Mouse (Mus musculus) limb, embryonic 11.5 days (tissue): ENCODE data around the gene Rbfox3. TPM values are rescaled to one million over a fixed set of nuclear protein-coding genes. Genes with fewer than 3 reads are reported as not detected.

Experiments
- ATAC-seq: fragments of 200-750 bp; cut with Nextera tagmentation; 2 replicates; pipeline ENCODE4 v1.8.0; 2017; ENCODE audit warnings: low read depth; ENCODE audit not compliant: insufficient number of reproducible peaks, low FRiP score, low TSS enrichment
- DNase-seq: peaks from one replicate; pipeline ENCODE4 v3.0.0-alpha.2; 2015; ENCODE audit warnings: low spot score
- H3K27ac ChIP-seq: fragments of 300-500 bp; sonication (generic); replicated peaks from 2 replicates; pipeline ENCODE4 v1.5.1; 2014; ENCODE audit warnings: low read depth, mild to moderate bottlenecking, low read length
- H3K27me3 ChIP-seq: fragments of 300-500 bp; sonication (generic); 2 replicates; pipeline ENCODE4 v1.6.1; 2014; ENCODE audit warnings: mild to moderate bottlenecking, low read length, mixed read lengths; ENCODE audit not compliant: control insufficient read depth, insufficient read depth
- H3K36me3 ChIP-seq: fragments of 300-500 bp; sonication (generic); 2 replicates; pipeline ENCODE4 v1.6.1; 2014; ENCODE audit warnings: mild to moderate bottlenecking, low read length, moderate library complexity, mixed read lengths; ENCODE audit not compliant: control insufficient read depth, insufficient read depth
- H3K4me1 ChIP-seq: fragments of 300-500 bp; sonication (generic); 2 replicates; pipeline ENCODE4 v1.6.1; 2014; ENCODE audit warnings: low read length, mixed read lengths; ENCODE audit not compliant: control insufficient read depth, insufficient read depth
- H3K4me2 ChIP-seq: fragments of 300-500 bp; sonication (generic); 2 replicates; pipeline ENCODE4 v1.6.1; 2014; ENCODE audit warnings: low read depth, mild to moderate bottlenecking, moderate library complexity; ENCODE audit not compliant: severe bottlenecking
- H3K4me3 ChIP-seq: fragments of 300-500 bp; sonication (generic); 2 replicates; pipeline ENCODE4 v1.5.1; 2014; ENCODE audit warnings: low read depth, low read length
- H3K9ac ChIP-seq: fragments of 300-500 bp; sonication (generic); 2 replicates; pipeline ENCODE4 v1.6.1; 2014; ENCODE audit warnings: mild to moderate bottlenecking, low read length
- H3K9me3 ChIP-seq: fragments of 300-500 bp; sonication (generic); 2 replicates; pipeline ENCODE4 v1.6.1; 2016; ENCODE audit warnings: low read length; ENCODE audit not compliant: control insufficient read depth
- WGBS: fragments of 180-500 bp; shearing (Covaris S2); extraction: QIAGEN DNeasy Blood & Tissue Kit; methylation state at CpG from one replicate; pipeline ENCODE4 v1.1.7; 2014; 5-methylcytosine and 5-hydroxymethylcytosine counted together
- polyA plus RNA-seq: library from polyadenylated mRNA; unstranded; fragments of >200 nt; fragmentation: Nextera tagmentation; extraction: Ambion mirVana; gene quantifications from 2 replicates; pipeline ENCODE4 v1.2.1, GENCODE M21; 2014

The Rbfox3 gene
- polyA plus RNA-seq, 1 experiment from 2014 or later: 1.9 TPM

DNA sequence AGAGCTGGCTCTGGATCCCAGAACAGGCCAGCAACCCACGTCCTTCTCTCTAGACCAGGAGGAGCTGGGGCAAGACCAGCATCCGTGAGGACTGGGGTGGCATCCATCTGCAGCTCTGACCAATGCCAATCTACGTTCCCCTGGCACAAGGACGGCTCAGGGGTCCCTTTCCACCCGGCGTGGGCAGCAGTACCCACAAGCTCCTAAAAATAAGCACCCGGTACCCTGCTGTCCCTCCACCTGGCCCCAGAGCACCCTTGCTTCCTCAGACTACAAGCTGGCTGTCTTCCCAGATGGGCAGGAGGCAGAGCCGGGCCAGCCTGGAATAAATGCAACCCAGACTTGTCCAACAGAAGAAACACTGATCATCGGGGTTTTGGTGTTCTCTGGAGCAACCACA is 28.3 kb downstream of the Rbfox3 start:
- Histone ChIP-seq H3K4me2 (no peak overlapping the region), H3K9me3 (no peaks in the 10 kb centered on the region), H3K36me3 (no peaks in the 10 kb centered on the region), H3K9ac (no peak overlapping the region), H3K27ac (no peak overlapping the region), H3K27me3 (no peaks in the 10 kb centered on the region), H3K4me3 (no peak overlapping the region), H3K4me1 (no peaks in the 10 kb centered on the region)
- ATAC-seq (no peak), DNase-seq (no peak)
- WGBS: 86% methylated on average over 9 of the region's 9 CpGs

DNA sequence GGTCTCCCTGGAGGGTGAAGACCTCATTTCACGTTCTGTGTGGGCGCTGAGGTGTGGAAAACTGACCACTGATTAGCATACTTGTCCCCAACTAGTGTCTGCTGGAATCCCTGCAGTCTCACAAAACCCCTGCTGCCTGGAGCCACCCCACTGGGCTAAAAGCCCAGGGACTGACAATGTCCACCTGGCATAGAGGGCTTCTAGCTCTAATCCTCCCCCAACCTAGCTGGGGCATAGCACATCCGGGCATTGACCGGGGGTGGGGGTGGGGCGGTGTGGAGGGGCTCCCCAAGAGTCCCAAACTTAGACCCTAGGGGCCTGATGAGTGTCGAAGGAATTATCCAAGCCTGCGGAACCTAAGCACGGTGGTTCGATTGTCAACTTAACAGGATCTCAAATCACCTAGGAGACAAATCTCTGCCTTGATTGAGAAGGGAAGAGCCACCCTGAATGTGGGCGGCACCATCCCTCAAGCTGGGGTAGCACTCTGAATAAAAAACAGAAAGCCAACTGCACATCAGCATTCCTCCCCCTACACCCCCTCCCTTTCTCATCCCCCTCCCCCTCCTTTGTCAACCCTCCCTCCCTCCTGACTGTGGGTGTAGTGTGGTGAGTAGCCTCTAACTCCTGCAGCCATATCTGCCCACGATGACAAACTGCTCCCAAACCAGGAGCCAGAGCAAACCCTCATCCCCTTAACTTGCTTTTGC is 29.5 kb downstream of the Rbfox3 start:
- no peak overlapping the region for H3K4me2 ChIP-seq
- H3K27me3 ChIP-seq: no peaks in the 10 kb centered on the region
- H3K4me3 ChIP-seq: no peak overlapping the region
- H3K9me3 ChIP-seq: no peaks in the 10 kb centered on the region
- no peaks in the 10 kb centered on the region for H3K4me1 ChIP-seq
- no peak overlapping the region for H3K9ac ChIP-seq
- H3K27ac ChIP-seq: no peak overlapping the region
- 44% methylated on average over 11 of the region's 11 CpGs for WGBS
- DNase-seq: no peak
- no peaks in the 10 kb centered on the region for H3K36me3 ChIP-seq
- ATAC-seq: no peak

DNA sequence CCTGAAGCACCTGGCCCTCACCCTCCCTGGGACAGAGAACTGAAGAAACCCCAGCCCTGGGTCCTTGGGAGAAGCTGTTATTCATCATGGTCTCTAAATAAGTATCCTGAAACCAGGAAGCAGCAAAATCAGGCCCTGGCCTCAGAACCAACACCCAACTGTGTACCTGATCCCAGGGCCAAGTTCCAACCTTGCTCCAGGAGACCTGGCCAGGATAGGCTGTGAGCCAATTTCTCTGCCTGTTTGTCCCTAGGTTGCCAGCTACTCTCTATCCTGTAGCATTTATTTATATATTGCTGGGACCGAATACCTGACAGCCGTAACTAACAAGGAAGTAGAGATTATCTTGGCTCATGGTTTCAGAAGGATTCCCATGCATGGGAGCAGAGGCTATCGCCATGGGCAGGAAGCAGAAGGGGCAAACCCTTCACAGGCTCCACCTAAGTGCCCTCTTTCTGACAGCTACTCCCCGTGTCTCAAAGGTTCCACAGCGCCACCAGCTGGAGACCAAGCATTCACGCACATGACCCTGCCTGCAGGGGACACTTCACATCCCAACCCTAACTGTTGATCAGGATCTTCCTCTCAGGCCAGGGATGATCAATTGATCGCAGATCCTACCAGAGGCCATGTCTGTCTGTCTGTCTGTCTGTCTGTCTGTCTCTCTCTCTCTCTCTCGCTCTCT is 31.8 kb downstream of the Rbfox3 start:
- ATAC-seq (no peak), DNase-seq (no peak)
- Histone ChIP-seq H3K4me2 (no peak overlapping the region), H3K4me3 (no peak overlapping the region), H3K27ac (no peak overlapping the region), H3K27me3 (no peaks in the 10 kb centered on the region), H3K36me3 (no peaks in the 10 kb centered on the region), H3K4me1 (0 out of 2 replicates have a peak, but pooled peaks cover 4% of the 10 kb centered on the region), H3K9ac (no peak overlapping the region), H3K9me3 (no peaks in the 10 kb centered on the region)
- 92% methylated on average over 8 of the region's 8 CpGs for WGBS

DNA sequence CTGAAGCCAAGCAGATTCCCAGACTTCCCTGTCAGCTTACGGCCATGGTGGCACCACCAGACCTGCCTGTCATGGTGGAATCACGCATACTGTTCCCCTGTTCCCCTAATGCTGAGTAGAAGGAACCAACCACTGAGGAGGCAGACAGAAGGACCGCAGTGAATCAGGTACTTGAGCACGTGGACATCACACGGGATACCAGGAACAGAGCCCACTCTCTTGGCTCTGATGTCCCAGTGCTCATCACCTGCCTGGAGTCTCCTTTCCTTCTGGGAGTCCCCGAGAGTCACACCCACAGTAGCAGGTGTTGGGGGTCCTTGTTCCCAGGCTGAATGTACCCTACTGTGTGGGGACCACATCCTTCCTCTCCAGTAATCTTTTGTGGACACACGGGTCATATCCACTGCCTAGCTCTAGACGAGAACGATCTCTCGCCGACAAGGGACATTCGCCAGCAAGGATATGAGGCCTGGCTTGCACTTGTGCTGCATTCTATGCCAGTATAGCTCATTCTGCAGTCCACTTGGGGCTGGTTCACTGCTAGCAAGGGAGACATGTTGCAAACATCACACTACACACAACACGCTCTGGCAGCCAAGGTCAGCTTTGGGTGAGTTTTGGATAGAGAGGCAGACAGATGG is 32.7 kb downstream of the Rbfox3 start:
- H3K9ac ChIP-seq: no peak overlapping the region
- DNase-seq (no peak), ATAC-seq (no peak)
- no peak overlapping the region for H3K4me2 ChIP-seq
- no peak overlapping the region for H3K27ac ChIP-seq
- WGBS: 94% methylated on average over 13 of the region's 13 CpGs
- no peaks in the 10 kb centered on the region for H3K9me3 ChIP-seq
- no peaks in the 10 kb centered on the region for H3K36me3 ChIP-seq
- H3K4me1 ChIP-seq: 0 out of 2 replicates have a peak, but pooled peaks cover 8% of the 10 kb centered on the region
- no peaks in the 10 kb centered on the region for H3K27me3 ChIP-seq
- no peak overlapping the region for H3K4me3 ChIP-seq

DNA sequence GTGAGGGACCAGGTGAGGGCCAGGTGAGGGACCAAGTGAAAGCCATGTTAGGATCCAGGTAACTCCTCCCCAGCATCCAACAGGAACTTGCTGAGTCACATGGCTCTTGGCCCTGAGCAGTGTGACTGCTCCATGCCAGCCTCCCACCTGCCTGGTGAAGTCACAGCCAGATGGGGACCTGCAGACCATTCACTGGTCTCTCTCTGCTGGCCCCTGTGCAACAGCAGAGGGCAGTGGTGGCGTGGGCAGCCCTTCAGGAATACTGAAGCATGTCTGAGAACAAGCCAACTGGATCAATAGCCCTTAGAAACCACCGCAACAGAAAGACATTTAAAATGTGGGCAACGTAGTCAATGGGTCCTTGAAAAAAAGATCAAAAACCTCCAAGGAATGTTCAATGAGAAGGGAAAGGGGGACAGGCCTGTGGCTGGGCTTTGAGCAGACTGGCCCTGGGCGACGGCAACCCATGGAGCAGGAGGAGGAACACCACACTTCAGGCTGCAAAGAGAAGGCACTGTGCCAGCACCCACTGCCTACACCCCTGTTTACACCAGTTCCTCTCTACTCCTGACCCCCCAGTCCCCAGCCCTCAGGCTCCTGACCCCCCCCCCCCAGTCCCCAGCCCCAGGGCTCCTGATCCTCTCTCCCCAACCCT is 36.0 kb downstream of the Rbfox3 start:
- H3K4me3 ChIP-seq: no peak overlapping the region
- no peak overlapping the region for H3K9ac ChIP-seq
- 67% methylated on average over 5 of the region's 5 CpGs for WGBS
- no peak for ATAC-seq
- H3K27ac ChIP-seq: no peak overlapping the region
- H3K36me3 ChIP-seq: no peaks in the 10 kb centered on the region
- no peak for DNase-seq
- no peaks in the 10 kb centered on the region for H3K9me3 ChIP-seq
- no peak overlapping the region for H3K4me2 ChIP-seq
- 0 out of 2 replicates have a peak, but pooled peaks cover 8% of the 10 kb centered on the region for H3K4me1 ChIP-seq
- no peaks in the 10 kb centered on the region for H3K27me3 ChIP-seq

DNA sequence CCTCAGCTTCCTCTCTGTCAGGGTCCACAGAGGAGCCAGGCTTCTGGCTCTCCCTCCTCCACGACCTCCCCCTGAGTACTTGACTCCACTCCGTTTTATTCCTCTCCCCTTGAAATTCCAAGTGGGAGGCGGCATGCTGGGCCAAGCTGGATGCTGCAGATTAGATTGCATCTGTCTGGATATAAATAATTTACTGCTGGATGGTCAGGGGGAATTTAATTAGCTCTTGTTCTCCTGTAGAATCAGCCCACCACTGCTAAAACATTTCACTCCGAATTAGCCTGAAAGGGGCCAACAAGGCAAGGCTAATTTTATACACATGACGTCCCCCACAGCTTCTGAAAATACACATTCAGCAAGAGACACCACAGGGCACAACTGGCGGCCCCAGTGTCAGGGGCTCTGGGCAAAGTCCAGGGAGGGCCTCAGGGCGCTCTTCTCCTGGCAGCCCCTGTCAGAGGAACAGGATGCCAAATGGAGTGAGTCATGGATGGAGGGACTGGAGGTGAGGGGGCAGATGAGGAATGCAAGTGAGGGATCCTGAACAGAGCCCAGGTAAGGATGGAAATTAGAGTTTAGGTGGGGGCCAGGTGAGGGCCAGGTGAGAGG is 36.8 kb downstream of the Rbfox3 start:
- DNase-seq (no peak), ATAC-seq (no peak)
- no peak overlapping the region for H3K4me3 ChIP-seq
- H3K27me3 ChIP-seq: no peaks in the 10 kb centered on the region
- no peaks in the 10 kb centered on the region for H3K36me3 ChIP-seq
- H3K9ac ChIP-seq: no peak overlapping the region
- H3K4me2 ChIP-seq: no peak overlapping the region
- H3K4me1 ChIP-seq: 0 out of 2 replicates have a peak, but pooled peaks cover 8% of the 10 kb centered on the region
- no peaks in the 10 kb centered on the region for H3K9me3 ChIP-seq
- H3K27ac ChIP-seq: no peak overlapping the region
- WGBS: 29% methylated on average over 7 of the region's 7 CpGs

DNA sequence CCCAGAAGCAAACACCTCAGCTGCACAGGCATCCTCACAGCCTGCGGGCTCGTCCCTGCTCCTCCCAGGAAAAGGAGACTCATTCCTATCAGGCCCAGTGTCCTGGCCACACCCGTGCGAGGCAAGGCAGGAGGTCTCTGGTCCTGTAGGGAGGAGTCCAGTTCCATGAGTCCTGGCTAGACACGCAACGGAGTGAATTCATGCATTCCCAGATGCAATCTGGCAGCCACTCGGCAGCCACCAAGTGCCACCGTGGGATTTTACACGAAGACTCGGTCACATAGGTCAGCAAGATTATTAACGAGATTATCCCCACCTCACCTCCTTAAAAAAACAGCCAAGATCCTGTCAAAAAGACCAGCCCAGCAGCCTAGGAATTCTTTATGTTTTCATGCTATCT is 37.4 kb downstream of the Rbfox3 start:
- 74% methylated on average over 11 of the region's 11 CpGs for WGBS
- Histone ChIP-seq H3K36me3 (no peaks in the 10 kb centered on the region), H3K27ac (no peak overlapping the region), H3K9ac (no peak overlapping the region), H3K4me2 (no peak overlapping the region), H3K9me3 (no peaks in the 10 kb centered on the region), H3K27me3 (no peaks in the 10 kb centered on the region), H3K4me3 (no peak overlapping the region), H3K4me1 (0 out of 2 replicates have a peak, but pooled peaks cover 8% of the 10 kb centered on the region)
- no peak for ATAC-seq
- DNase-seq: no peak

DNA sequence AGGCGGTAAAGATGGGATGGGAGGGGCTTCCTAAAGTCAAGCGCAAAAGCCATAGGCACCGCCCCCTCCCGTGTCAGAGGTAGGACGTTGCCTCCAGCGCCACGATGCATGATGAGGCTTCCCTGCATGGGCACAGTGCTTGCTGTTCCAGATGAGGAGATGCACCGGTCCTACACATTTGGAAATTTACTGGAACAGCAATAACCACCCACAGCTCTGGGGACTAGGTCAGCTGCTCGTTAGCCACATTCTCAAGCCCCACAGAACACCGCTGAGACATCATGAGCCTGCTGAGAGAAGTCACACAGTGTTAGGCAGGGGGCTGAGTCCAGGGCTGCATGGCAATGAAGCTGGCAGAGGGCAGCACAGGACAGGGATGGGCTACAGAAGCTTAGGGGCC is 39.9 kb downstream of the Rbfox3 start:
- Histone ChIP-seq H3K27me3 (no peaks in the 10 kb centered on the region), H3K36me3 (no peaks in the 10 kb centered on the region), H3K27ac (no peak overlapping the region), H3K4me2 (no peak overlapping the region), H3K9me3 (no peaks in the 10 kb centered on the region), H3K9ac (no peak overlapping the region), H3K4me1 (0 out of 2 replicates have a peak, but pooled peaks cover 8% of the 10 kb centered on the region), H3K4me3 (no peak overlapping the region)
- DNase-seq (no peak), ATAC-seq (no peak)
- 71% methylated on average over 10 of the region's 10 CpGs for WGBS
